Mouse (Mus musculus) liver, embryonic 14 days (tissue): Measurements from ENCODE around the gene Olfr802. TPM values are rescaled to one million over a fixed set of nuclear protein-coding genes. Genes with fewer than 3 reads are reported as not detected.

Source experiments
- polyA plus RNA-seq: library from polyadenylated mRNA; depleted of rRNA; stranded (reverse); fragments of >200 nt; gene quantifications from 2 replicates; pipeline ENCODE4 v1.2.3, GENCODE M21; 2012; rRNA removed

Gene Olfr802
- not detected in 2 replicates for polyA plus RNA-seq

GRCm38 (mm10) chr10:129688069-129688468 lies at the start of gene Olfr802:
Gene Olfr802, minus strand, starts transcription at chr10:129688169.

DNA sequence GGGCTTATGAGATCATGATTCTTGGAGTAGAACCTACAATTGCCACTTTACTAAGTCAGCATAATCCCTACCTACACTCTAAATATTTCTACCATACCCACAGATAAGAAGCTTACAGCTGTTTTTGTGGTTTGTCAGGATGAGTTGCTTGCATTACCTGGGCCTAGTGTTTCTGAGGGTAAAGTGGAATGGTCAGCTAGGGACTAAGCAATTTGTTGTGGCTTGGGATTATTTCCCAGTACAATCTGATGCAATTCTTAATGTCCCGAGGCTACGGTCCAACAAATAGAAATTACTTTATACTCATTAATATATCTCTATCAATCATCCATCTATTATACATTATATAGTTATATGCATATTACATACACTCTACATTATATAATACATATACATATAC lies 41.3 kb upstream of the Olfr802 start, which contains the start of gene Olfr805:
Olfr805 (minus strand) TSS at position 101 of the 400 bp plus-strand sequence.

GRCm38 (mm10) chr10:129702910-129703309 lies 14.9 kb upstream of the Olfr802 start, which contains the start of gene Olfr804:
Gene Olfr804, plus strand, starts transcription at chr10:129703210.

DNA sequence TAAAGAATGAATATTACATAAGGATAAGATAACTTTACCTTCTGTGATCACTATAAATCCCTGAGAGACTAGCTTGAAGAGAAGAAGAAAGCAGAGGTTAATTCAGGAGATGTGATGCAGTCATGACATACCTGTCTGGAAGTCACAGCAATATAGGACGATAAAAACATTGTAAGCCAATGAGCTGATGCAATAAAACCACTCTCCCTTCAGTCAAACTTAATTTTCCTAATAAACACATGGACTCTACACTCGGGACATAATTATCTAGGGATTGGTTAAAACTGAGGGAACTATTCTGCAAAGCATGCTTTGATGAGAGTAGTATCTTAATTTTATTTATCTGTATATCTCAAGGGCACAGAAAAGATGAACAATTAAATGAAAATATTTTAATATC lies 6.2 kb upstream of the Olfr802 start, which contains the start of gene Olfr803:
Olfr803 (minus strand) TSS at position 101 of the 400 bp plus-strand sequence.

GRCm38 (mm10) chr10:129673765-129674164 lies 14.2 kb downstream of the Olfr802 start, which contains the start of gene Olfr801:
Gene Olfr801, minus strand, starts transcription at chr10:129673865.

DNA sequence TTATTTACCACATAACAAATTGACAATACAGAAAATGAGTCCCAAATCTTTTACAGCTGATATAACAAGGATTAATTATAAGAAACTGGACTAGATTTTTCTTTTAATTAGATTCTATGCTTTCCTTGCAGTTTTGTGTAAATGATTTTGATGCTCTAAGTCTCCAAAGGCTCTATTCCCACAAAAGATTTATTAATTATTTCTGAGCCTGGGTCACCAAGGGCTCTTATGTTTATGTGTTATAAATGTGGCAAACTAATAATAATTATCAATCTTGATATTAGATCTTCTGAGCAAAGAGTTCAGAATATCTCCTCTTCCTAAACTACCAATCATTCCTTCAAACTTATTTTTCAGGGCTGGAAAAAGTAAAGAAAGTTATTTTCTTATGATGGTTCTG lies 30.6 kb downstream of the Olfr802 start, which contains the start of gene Olfr800:
Olfr800 (plus strand) TSS at position 301 of the 400 bp plus-strand sequence.

GRCm38 (mm10) chr10:129637184-129637583 lies 50.8 kb downstream of the Olfr802 start, which contains the start of gene Olfr799:
Gene Olfr799, plus strand, starts transcription at chr10:129637484.

DNA sequence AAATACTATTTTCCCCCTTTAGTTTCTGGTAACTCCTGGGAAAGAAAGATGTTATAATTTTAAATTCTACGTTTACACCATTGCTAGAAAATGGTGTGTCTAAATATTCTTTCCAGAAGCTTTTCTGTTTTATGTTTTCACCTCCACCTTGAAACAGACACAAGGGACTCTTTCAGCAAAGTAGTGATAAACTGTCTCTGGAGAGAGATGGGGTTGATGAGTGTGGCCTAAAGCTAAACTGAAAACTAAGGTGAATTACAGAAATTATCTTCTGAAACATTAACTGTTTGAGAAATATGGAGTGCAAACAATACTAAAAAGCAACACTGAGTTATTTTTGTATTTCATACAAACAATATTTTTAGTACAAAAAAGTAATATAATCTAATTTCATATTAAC lies 60.1 kb downstream of the Olfr802 start, which contains the start of gene Olfr798:
Olfr798 (minus strand) TSS at position 101 of the 400 bp plus-strand sequence.

Other genes with a start within 250 kb of the Olfr802 start
- gene Olfr787, start 226.3 kb downstream of the Olfr802 start, polyA plus RNA-seq: not detected in 2 replicates
- gene Olfr788, start 217.2 kb downstream of the Olfr802 start, polyA plus RNA-seq: not detected in 2 replicates
- not detected in 2 replicates for gene Olfr789, start 203.4 kb downstream of the Olfr802 start, polyA plus RNA-seq
- not detected in 2 replicates for gene Olfr790, start 189.7 kb downstream of the Olfr802 start, polyA plus RNA-seq
- not detected in 2 replicates for gene Olfr791, start 166.4 kb downstream of the Olfr802 start, polyA plus RNA-seq
- not detected in 2 replicates for gene Olfr792, start 149.0 kb downstream of the Olfr802 start, polyA plus RNA-seq
- not detected in 2 replicates for gene Olfr794, start 120.5 kb downstream of the Olfr802 start, polyA plus RNA-seq
- not detected in 2 replicates for gene Olfr796, start 75.6 kb downstream of the Olfr802 start, polyA plus RNA-seq
- not detected in 2 replicates for gene Olfr798, start 60.2 kb downstream of the Olfr802 start, polyA plus RNA-seq
- not detected in 2 replicates for gene Olfr799, start 50.7 kb downstream of the Olfr802 start, polyA plus RNA-seq
- not detected in 2 replicates for gene Olfr800, start 30.5 kb downstream of the Olfr802 start, polyA plus RNA-seq
- not detected in 2 replicates for gene Olfr801, start 14.3 kb downstream of the Olfr802 start, polyA plus RNA-seq
- gene Olfr803, start 6.1 kb upstream of the Olfr802 start, polyA plus RNA-seq: not detected in 2 replicates
- gene Olfr804, start 15.0 kb upstream of the Olfr802 start, polyA plus RNA-seq: not detected in 2 replicates
- gene Olfr805, start 41.2 kb upstream of the Olfr802 start, polyA plus RNA-seq: not detected in 2 replicates
- not detected in 2 replicates for gene Olfr806, start 53.8 kb upstream of the Olfr802 start, polyA plus RNA-seq
- not detected in 2 replicates for gene Olfr807, start 69.6 kb upstream of the Olfr802 start, polyA plus RNA-seq
- not detected in 2 replicates for gene Olfr808, start 77.3 kb upstream of the Olfr802 start, polyA plus RNA-seq
- not detected in 2 replicates for gene Olfr809, start 86.5 kb upstream of the Olfr802 start, polyA plus RNA-seq
- not detected in 2 replicates for gene Olfr810, start 106.7 kb upstream of the Olfr802 start, polyA plus RNA-seq
- not detected in 2 replicates for gene Olfr811, start 116.2 kb upstream of the Olfr802 start, polyA plus RNA-seq
- gene Olfr812, start 157.9 kb upstream of the Olfr802 start, polyA plus RNA-seq: not detected in 2 replicates
- gene Olfr813, start 167.2 kb upstream of the Olfr802 start, polyA plus RNA-seq: not detected in 2 replicates
- gene Olfr814, start 191.7 kb upstream of the Olfr802 start, polyA plus RNA-seq: not detected in 2 replicates
- not detected in 2 replicates for gene Olfr815, start 217.7 kb upstream of the Olfr802 start, polyA plus RNA-seq
- not detected in 2 replicates for gene Olfr816, start 227.4 kb upstream of the Olfr802 start, polyA plus RNA-seq